Mouse (Mus musculus) midbrain, postnatal 0 days (tissue): Measurements from ENCODE around the gene Trappc3. TPM values are rescaled to one million over a fixed set of nuclear protein-coding genes. Genes with fewer than 3 reads are reported as not detected.

Experiments
- ATAC-seq: fragments of 200-750 bp; cut with Nextera tagmentation; 2 replicates; pipeline ENCODE4 v1.8.0; 2017; ENCODE audit warnings: moderate number of reproducible peaks, mild to moderate bottlenecking, moderate TSS enrichment, moderate library complexity; ENCODE audit not compliant: low FRiP score
- DNase-seq: peaks from one replicate; pipeline ENCODE4 v3.0.0-alpha.2; 2015; ENCODE audit warnings: low spot score
- H3K27ac ChIP-seq: fragments of 300-500 bp; sonication (generic); 2 replicates; pipeline ENCODE4 v1.5.1; 2014; ENCODE audit warnings: low read depth, mild to moderate bottlenecking, low read length, mixed read lengths
- H3K27me3 ChIP-seq: fragments of 300-500 bp; sonication (generic); 2 replicates; pipeline ENCODE4 v1.6.1; 2014; ENCODE audit warnings: low read length, control low read depth, mixed read lengths; ENCODE audit not compliant: insufficient read depth
- H3K36me3 ChIP-seq: fragments of 300-500 bp; sonication (generic); 2 replicates; pipeline ENCODE4 v1.6.1; 2014; ENCODE audit warnings: low read length, control low read depth, mixed read lengths; ENCODE audit not compliant: insufficient read depth
- H3K4me1 ChIP-seq: fragments of 300-500 bp; sonication (generic); 2 replicates; pipeline ENCODE4 v1.6.1; 2014; ENCODE audit warnings: mild to moderate bottlenecking, control low read depth, antibody characterized with exemption, low read length, mixed read lengths; ENCODE audit not compliant: insufficient read depth
- H3K4me2 ChIP-seq: fragments of 300-500 bp; sonication (generic); 2 replicates; pipeline ENCODE4 v1.6.1; 2014; ENCODE audit warnings: low read depth, mild to moderate bottlenecking, low read length, mixed read lengths; ENCODE audit not compliant: poor library complexity, severe bottlenecking
- H3K4me3 ChIP-seq: fragments of 300-500 bp; sonication (generic); 2 replicates; pipeline ENCODE4 v1.5.1; 2014; ENCODE audit warnings: low read depth, mild to moderate bottlenecking, low read length, moderate library complexity
- H3K9ac ChIP-seq: fragments of 300-500 bp; sonication (generic); replicated peaks from 2 replicates; pipeline ENCODE4 v1.6.1; 2014; ENCODE audit warnings: mild to moderate bottlenecking, low read length, moderate library complexity, mixed read lengths; ENCODE audit not compliant: poor library complexity, severe bottlenecking
- H3K9me3 ChIP-seq: fragments of 300-500 bp; sonication (generic); 2 replicates; pipeline ENCODE4 v1.6.1; 2016; ENCODE audit warnings: low read length, control low read depth
- CTCF ChIP-seq: IDR thresholded peaks from 2 replicates; pipeline ENCODE4 v1.5.1; 2016; ENCODE audit warnings: antibody characterized with exemption, mild to moderate bottlenecking
- WGBS: fragments of 180-500 bp; shearing (Covaris S2); extraction: QIAGEN DNeasy Blood & Tissue Kit; methylation state at CpG from one replicate; pipeline ENCODE4 v1.1.7; 2014; 5-methylcytosine and 5-hydroxymethylcytosine counted together
- polyA plus RNA-seq: library from polyadenylated mRNA; unstranded; fragments of >200 nt; fragmentation: Nextera tagmentation; extraction: Ambion mirVana; gene quantifications from 2 replicates; pipeline ENCODE4 v1.2.1, GENCODE M21; 2015
- total RNA-seq: library from RNA; depleted of rRNA; stranded (reverse); fragments of >200 nt; gene quantifications from 2 replicates; pipeline ENCODE4 v1.2.3, GENCODE M21; 2014

Gene Trappc3
- total and polyA plus RNA-seq, 2 experiments from 2014 or later, result 121 to 186 TPM

DNA sequence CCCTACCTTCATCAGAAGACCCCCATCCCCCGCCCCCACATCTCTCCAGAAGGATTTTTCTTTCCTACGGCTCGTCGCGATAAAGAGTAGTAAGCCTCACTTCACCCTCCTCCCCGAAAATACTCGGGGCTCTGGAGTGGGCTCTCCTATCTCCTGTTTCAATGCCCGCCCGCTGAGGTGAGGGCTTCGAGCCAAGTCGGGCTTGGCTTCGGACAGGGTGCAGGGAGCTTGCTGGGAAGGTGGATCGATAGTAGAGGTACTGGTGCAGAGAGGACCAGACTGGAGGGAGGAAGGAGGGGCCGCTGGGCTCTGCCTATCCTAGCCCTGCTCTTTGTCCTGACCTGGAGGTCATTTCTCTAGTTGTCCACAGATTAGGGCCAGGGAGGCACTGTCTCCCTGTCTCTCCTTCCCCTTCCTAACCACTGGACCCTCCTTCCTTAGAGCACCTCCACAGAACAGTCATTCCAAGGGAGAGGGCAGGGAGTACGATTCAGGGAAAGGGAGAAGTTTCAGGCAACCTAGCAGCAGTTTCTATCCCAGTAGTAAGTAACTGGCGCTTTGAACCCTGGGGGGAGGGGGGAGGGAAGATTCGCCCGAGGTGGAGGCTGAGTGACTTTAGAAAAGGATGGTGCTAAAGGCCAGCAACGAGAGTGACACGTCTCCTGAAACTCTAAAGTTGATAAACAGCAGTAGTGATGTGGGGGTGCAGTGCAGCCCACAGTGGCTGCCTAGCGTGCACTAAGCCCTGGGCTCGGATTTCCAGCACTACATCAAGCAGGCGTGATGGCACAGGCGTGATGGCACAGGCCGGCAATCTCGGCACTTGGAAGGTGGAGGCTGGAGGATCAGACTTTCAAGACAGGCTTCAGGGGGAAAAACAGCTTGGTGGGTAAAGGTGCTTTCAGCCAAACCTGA is 4.9 kb upstream of the Trappc3 start:
- Histone ChIP-seq H3K36me3 (no peaks in the 10 kb centered on the region), H3K9me3 (no peaks in the 10 kb centered on the region), H3K4me3 (peak overlapping the region; percentile 99), H3K9ac (peak overlapping the region; percentile 100), H3K4me1 (peaks cover 29% of the 10 kb centered on the region), H3K27ac (peak overlapping the region; percentile 96), H3K27me3 (no peaks in the 10 kb centered on the region), H3K4me2 (peak overlapping the region; percentile 94)
- ATAC-seq (no peak), DNase-seq (peak; percentile 33)
- TF ChIP-seq CTCF, result no peak
- 3% methylated on average over 26 of the region's 26 CpGs for WGBS

DNA sequence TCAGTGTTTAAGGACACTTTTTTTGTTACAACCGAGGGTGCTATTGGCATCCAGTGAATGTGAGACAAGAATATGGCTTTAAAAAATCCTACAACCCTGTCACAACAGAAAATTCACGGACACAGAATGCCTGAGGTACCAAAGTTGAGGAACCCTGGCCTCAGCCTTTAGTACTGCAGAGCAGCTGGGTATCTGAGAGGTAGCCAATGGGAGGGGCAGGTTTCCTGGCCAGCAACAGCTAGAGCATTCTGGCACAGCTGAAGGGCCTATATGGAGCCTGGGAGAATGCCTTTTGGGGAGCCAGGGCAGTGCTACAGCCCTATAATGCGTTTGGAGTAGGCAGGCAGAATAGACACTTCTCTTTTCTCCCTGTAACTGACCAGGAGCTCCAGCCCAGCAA is 3.1 kb upstream of the Trappc3 start:
- ATAC-seq (no peak), DNase-seq (no peak)
- H3K36me3 ChIP-seq, result no peaks in the 10 kb centered on the region
- no peaks in the 10 kb centered on the region for H3K27me3 ChIP-seq
- no peak overlapping the region for H3K4me3 ChIP-seq
- no peaks in the 10 kb centered on the region for H3K9me3 ChIP-seq
- no peak overlapping the region for H3K27ac ChIP-seq
- no peak for TF ChIP-seq CTCF
- no peak overlapping the region for H3K4me2 ChIP-seq
- peaks cover 14% of the 10 kb centered on the region for H3K4me1 ChIP-seq
- WGBS, result 32% methylated on average over 3 of the region's 3 CpGs
- no peak overlapping the region for H3K9ac ChIP-seq

DNA sequence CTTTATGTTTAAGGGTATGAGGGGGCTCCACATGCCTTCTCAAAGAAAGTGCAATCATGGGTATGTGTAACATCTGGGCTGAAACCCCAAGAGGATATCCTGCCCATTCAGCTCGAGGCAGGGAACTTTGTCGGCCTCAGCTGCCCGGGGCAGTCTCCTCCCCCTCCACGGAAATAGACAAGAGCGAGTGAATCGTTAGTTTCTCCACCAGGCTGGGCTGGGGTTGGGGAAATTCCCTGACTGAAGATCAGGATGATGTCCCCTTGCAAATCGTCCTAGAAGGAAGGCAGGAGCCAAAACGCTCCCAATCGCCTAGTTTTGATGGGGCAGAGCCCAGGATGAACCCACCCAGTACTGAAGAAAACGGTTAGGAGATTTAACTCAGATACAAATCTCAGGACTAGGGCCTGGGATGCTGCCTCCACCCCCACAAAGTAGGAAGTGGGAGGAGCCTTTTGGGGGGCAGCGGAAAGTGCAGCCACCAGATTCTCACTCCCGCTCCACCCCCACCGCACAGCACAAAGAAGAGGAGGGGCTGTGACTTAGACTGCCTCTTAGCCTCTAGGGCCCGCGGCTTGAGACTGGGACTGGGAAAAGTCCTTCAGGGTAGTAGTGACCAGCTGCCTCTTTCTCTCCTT is 2.5 kb upstream of the Trappc3 start:
- H3K27me3 ChIP-seq, result no peaks in the 10 kb centered on the region
- H3K36me3 ChIP-seq, result no peaks in the 10 kb centered on the region
- H3K9me3 ChIP-seq, result no peaks in the 10 kb centered on the region
- H3K9ac ChIP-seq, result no peak overlapping the region
- ATAC-seq (no peak), DNase-seq (peak; percentile 42)
- peak overlapping the region; percentile 26; the same call in 1 of the 2 replicates for H3K27ac ChIP-seq
- no peak overlapping the region for H3K4me3 ChIP-seq
- 4% methylated on average over 15 of the region's 15 CpGs for WGBS
- peaks cover 8% of the 10 kb centered on the region for H3K4me1 ChIP-seq
- H3K4me2 ChIP-seq, result peak overlapping the region; percentile 18; the same call in 1 of the 2 replicates
- no peak for TF ChIP-seq CTCF

DNA sequence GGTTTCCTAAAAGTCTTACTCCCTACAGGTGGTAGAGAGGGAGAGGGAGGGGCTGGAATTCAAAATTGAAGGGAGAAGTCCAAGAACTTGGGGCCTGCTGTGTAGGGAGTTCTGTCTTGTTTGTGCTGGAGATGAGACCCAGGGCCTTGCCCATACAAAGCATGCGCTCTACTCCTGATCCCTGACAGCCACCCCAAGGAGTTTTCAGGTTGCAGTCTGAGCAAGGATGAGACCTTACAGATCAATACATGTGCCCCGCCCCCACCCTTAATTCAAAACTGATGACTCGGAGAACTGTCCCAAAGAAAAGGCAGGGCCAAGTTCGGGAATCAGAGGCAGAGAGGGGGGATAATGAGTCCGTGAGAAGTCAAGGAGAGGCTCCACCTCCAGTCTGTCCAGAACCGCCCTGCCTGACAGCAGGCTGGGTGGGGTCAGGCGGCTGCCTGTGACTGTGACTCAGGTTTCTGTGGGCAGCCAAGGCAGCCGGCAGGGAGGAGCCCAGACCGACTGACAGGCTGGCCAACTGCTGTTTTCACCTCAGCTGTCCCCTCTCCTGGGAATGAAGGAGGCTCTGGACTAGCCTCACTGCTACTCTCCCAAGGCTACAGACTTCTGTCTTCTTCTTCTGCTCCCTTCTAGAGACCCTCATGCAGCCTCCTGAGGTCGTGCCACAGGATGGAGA is 1.5 kb upstream of the Trappc3 start:
- Histone ChIP-seq H3K4me1 (peaks cover 8% of the 10 kb centered on the region), H3K4me3 (no peak overlapping the region), H3K4me2 (no peak overlapping the region), H3K9ac (no peak overlapping the region; the same call in 1 of the 2 replicates), H3K9me3 (no peaks in the 10 kb centered on the region), H3K27me3 (no peaks in the 10 kb centered on the region), H3K27ac (no peak overlapping the region), H3K36me3 (no peaks in the 10 kb centered on the region)
- ATAC-seq (no peak), DNase-seq (peak; percentile 26)
- no peak for TF ChIP-seq CTCF
- 7% methylated on average over 10 of the region's 10 CpGs for WGBS

DNA sequence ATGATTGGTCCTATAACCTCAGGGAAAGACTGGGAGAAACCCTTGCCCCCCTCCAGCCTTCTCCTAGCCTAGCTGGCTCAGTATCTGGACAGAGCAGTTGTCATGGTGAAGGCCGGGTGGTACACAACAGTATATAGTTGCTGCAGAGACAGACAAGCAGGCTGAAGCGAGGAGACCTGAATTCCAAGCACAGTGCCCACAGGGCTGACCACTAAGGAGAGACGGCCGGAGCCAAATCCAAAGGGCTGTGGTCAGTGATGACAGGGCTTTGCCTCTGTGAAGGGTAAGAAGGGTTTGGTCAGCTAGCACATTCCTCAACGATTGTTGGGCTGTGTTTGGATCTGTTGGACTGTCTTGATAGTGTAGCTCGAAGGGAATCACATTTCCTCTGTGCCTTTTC is 859 bp upstream of the Trappc3 start:
- TF ChIP-seq CTCF, result no peak
- Histone ChIP-seq H3K27ac (no peak overlapping the region; the same call in 1 of the 2 replicates), H3K9ac (no peak overlapping the region; the same call in 1 of the 2 replicates), H3K36me3 (no peaks in the 10 kb centered on the region), H3K27me3 (no peaks in the 10 kb centered on the region), H3K4me3 (no peak overlapping the region), H3K4me2 (no peak overlapping the region), H3K4me1 (peaks cover 8% of the 10 kb centered on the region), H3K9me3 (no peaks in the 10 kb centered on the region)
- ATAC-seq, result no peak
- WGBS, result 75% methylated on average over 6 of the region's 6 CpGs
- no peak for DNase-seq
